Mouse (Mus musculus): ENCODE measurements around the gene Pafah1b3. TPM values are rescaled to one million over a fixed set of nuclear protein-coding genes. Genes with fewer than 3 reads are reported as not detected.

Pafah1b3 gene
- total and polyA plus RNA-seq, 3 experiments = 85.6 to 180 (median 110) TPM

DNA sequence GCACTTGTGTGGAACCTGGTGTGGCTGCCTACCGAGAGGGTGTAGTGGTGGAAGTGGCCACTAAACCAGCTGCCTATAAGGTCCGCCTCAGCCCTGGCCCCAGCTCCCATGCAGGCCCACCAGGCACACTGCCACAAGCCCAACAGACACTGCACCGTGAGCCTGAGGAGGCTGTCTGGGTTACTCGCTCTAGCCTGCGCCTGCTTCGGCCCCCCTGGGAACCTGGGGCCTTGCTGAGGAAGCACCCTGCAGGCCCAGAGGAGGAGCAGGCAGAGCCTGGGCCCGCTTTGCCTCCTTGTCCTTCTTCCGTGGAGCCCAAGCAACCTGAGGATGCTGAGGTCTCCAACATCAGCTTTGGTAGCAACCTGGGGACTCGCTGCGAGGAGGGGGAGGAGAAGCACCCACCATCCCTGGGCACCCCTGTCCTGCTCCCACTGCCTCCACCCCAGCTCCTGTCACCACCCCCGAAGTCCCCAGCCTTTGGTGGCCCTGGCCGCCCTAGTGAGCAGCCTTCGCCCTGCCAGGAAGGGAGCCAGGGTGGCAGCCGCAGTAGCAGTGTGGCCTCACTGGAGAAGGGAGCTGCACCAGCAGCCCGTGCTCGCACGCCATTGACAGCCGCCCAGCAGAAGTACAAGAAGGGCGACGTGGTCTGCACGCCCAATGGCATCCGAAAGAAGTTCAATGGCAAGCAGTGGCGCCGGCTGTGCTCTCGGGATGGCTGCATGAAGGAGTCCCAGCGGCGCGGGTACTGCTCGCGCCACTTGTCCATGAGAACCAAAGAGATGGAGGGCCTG, 25.9 kb downstream of the Pafah1b3 start:
- Histone ChIP-seq H3K36me3 (ENCODE audit: control insufficient read depth in 1 of 2, insufficient read depth in 2 of 2, low read length in 2 of 2) (peaks cover 0 to 46% of the 10 kb centered on the region in 2 experiments; a peak in 2 of 4 replicates), H3K9ac (ENCODE audit: control insufficient read depth, low read depth, low read length, poor library complexity, severe bottlenecking) (no peak overlapping the region), H3K4me3 (ENCODE audit: control insufficient read depth in 1 of 2, insufficient read depth in 1 of 2, low read depth in 2 of 2, low read length in 2 of 2) (no peak overlapping the region), H3K4me1 (ENCODE audit: control insufficient read depth in 1 of 2, insufficient read depth in 2 of 2, low read length in 2 of 2) (peaks cover 18 to 57% of the 10 kb centered on the region in 2 experiments), H3K27me3 (ENCODE audit: control insufficient read depth in 1 of 2, insufficient read depth in 2 of 2, low read length in 2 of 2) (no peaks in the 10 kb centered on the region), H3K79me2 (ENCODE audit: control insufficient read depth, insufficient read depth, low read length, poor library complexity) (peaks cover 37% of the 10 kb centered on the region), H3K9me3 (replicated peaks; ENCODE audit: insufficient read depth, low read length) (no peaks in the 10 kb centered on the region), H3K27ac (ENCODE audit: control insufficient read depth, low read depth, low read length) (no peak overlapping the region)
- TF ChIP-seq MEF2A (IDR thresholded peaks at IDR 0.05; ENCODE audit: extremely low read depth, insufficient replicate concordance, low read depth, low read length, poor library complexity, severe bottlenecking) (no peak), ELF1 (IDR thresholded peaks at IDR 0.05; ENCODE audit: low read depth, low read length) (no peak), ZMIZ1 (IDR thresholded peaks at IDR 0.05; ENCODE audit: low read depth, low read length) (no peak), ETS1 (IDR thresholded peaks at IDR 0.05; ENCODE audit: low read depth, low read length) (no peak), CHD2 (IDR thresholded peaks at IDR 0.05; ENCODE audit: low read length) (no peak), CTCF (IDR thresholded peaks at IDR 0.05 in 2 of 3, conservative IDR thresholded peaks at IDR 0.05 in 1 of 3; ENCODE audit: control insufficient read depth in 1 of 3, insufficient read depth in 1 of 3, low read depth in 2 of 3, low read length in 3 of 3, poor library complexity in 1 of 3, severe bottlenecking in 1 of 3) (no peak), TCF12 (IDR thresholded peaks at IDR 0.05; ENCODE audit: low read depth, low read length) (no peak), POLR2AphosphoS5 (IDR thresholded peaks at IDR 0.05; ENCODE audit: borderline replicate concordance, low read depth, low read length) (no peak), RAD21 (IDR thresholded peaks at IDR 0.05; ENCODE audit: low read depth, low read length) (no peak), UBTF (IDR thresholded peaks at IDR 0.05; ENCODE audit: borderline replicate concordance, insufficient read depth, low read depth, low read length) (no peak), ZKSCAN1 (IDR thresholded peaks at IDR 0.05; ENCODE audit: low read depth, low read length) (no peak)
- no peak for DNase-seq (ENCODE audit: low read depth, low spot score)

- Histone ChIP-seq H3K9ac (ENCODE audit: control insufficient read depth, low read depth, low read length, poor library complexity, severe bottlenecking) (no peak overlapping the region), H3K79me2 (ENCODE audit: control insufficient read depth, insufficient read depth, low read length, poor library complexity) (peaks cover 34% of the 10 kb centered on the region), H3K27ac (ENCODE audit: control insufficient read depth, low read depth, low read length) (no peak overlapping the region), H3K36me3 (ENCODE audit: control insufficient read depth in 1 of 2, insufficient read depth in 2 of 2, low read length in 2 of 2) (peaks cover 0 to 45% of the 10 kb centered on the region in 2 experiments; a peak in 2 of 4 replicates), H3K4me3 (ENCODE audit: control insufficient read depth in 1 of 2, insufficient read depth in 1 of 2, low read depth in 2 of 2, low read length in 2 of 2) (no peak overlapping the region), H3K9me3 (replicated peaks; ENCODE audit: insufficient read depth, low read length) (no peaks in the 10 kb centered on the region), H3K4me1 (ENCODE audit: control insufficient read depth in 1 of 2, insufficient read depth in 2 of 2, low read length in 2 of 2) (peaks cover 20 to 59% of the 10 kb centered on the region in 2 experiments), H3K27me3 (ENCODE audit: control insufficient read depth in 1 of 2, insufficient read depth in 2 of 2, low read length in 2 of 2) (no peaks in the 10 kb centered on the region)
- TF ChIP-seq CHD2 (IDR thresholded peaks at IDR 0.05; ENCODE audit: low read length) (no peak), KAT2A (conservative IDR thresholded peaks at IDR 0.05; ENCODE audit: low read depth, low read length) (no peak)
- no peak for DNase-seq (ENCODE audit: low read depth, low spot score)
Observed at GRCm38 (mm10) chr7:25270652-25271633, 26.8 kb downstream of the Pafah1b3 start.
